Mouse (Mus musculus) heart, embryonic 15.5 days (tissue): ENCODE data around the gene N4bp2. TPM values are rescaled to one million over a fixed set of nuclear protein-coding genes. Genes with fewer than 3 reads are reported as not detected.

Experiments
- ATAC-seq: fragments of 200-750 bp; cut with Nextera tagmentation; replicated peaks from 2 replicates; pipeline ENCODE4 v1.8.0; 2017; ENCODE audit warnings: low read depth, moderate TSS enrichment; ENCODE audit not compliant: insufficient number of reproducible peaks, insufficient read depth, low FRiP score
- H3K27ac ChIP-seq: fragments of 300-500 bp; sonication (generic); 2 replicates; pipeline ENCODE4 v1.5.1; 2015; ENCODE audit warnings: mild to moderate bottlenecking, inconsistent platforms
- H3K27me3 ChIP-seq: fragments of 300-500 bp; sonication (generic); 2 replicates; pipeline ENCODE4 v1.6.1; 2015; ENCODE audit warnings: inconsistent platforms
- H3K36me3 ChIP-seq: fragments of 300-500 bp; sonication (generic); 2 replicates; pipeline ENCODE4 v1.6.1; 2015; ENCODE audit warnings: mild to moderate bottlenecking, inconsistent platforms
- H3K4me1 ChIP-seq: fragments of 300-500 bp; sonication (generic); replicated peaks from 2 replicates; pipeline ENCODE4 v1.6.1; 2015; ENCODE audit warnings: inconsistent platforms
- H3K4me2 ChIP-seq: fragments of 300-500 bp; sonication (generic); 2 replicates; pipeline ENCODE4 v1.6.1; 2015; ENCODE audit warnings: inconsistent platforms, mild to moderate bottlenecking, moderate library complexity
- H3K4me3 ChIP-seq: fragments of 300-500 bp; sonication (generic); 2 replicates; pipeline ENCODE4 v1.5.1; 2015; ENCODE audit warnings: mild to moderate bottlenecking, inconsistent platforms
- H3K9ac ChIP-seq: fragments of 300-500 bp; sonication (generic); 2 replicates; pipeline ENCODE4 v1.6.1; 2015; ENCODE audit warnings: mild to moderate bottlenecking, inconsistent platforms
- H3K9me3 ChIP-seq: fragments of 300-500 bp; sonication (generic); replicated peaks from 2 replicates; pipeline ENCODE4 v1.6.1; 2016; ENCODE audit warnings: inconsistent platforms
- WGBS: fragments of 180-500 bp; shearing (Covaris S2); methylation state at CpG from one replicate; pipeline ENCODE4 v1.1.7; 2015; ENCODE audit warnings: mixed read lengths; 5-methylcytosine and 5-hydroxymethylcytosine counted together
- polyA plus RNA-seq: library from polyadenylated mRNA; unstranded; fragments of >200 nt; fragmentation: Nextera tagmentation; extraction: Ambion mirVana; gene quantifications from 2 replicates; pipeline ENCODE4 v1.2.1, GENCODE M21; 2015

Gene N4bp2
- polyA plus RNA-seq, 1 experiment from 2014 or later = 12.9 TPM

DNA sequence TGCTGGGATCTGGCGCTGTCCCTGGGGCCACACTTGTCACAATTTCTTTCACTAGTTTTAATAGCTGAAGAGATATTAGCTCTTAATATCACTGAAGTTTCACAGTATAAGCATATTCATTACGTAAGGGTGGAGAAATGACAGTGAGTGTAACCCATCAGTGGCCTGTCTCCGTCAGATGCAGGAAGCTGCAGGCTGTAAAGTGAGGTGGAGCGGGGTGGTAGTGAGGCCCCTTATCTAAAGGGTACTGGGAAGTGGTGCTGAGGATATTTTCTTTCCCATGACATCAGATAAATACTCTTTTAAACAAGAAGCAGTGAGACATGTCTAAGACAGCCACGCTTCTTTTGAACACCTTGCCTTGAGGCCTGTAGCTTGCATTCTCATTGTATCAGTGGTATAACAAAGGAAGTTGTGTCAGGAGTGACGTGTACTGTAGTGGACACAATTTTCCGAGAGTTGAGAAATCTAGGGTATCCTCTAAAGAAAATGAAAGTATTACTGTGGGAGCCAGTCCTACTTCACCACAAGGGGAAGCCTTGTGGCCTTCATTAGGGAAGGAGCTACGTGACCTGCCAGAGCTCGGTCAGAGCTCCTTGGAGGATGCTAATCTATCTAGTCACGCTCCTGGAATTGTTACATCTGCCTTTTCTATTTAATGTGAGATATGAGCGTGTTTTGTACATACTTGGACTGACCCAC is 68.7 kb downstream of the N4bp2 start:
- no peak for ATAC-seq
- WGBS = 77% methylated on average over 11 of the region's 11 CpGs
- Histone ChIP-seq H3K9me3 (no peaks in the 10 kb centered on the region), H3K4me2 (no peak overlapping the region), H3K27ac (no peak overlapping the region), H3K4me3 (no peak overlapping the region), H3K9ac (no peak overlapping the region), H3K4me1 (no peaks in the 10 kb centered on the region), H3K27me3 (no peaks in the 10 kb centered on the region), H3K36me3 (peaks cover 3% of the 10 kb centered on the region; the same call in 1 of the 2 replicates)

- no peak overlapping the region for H3K27ac ChIP-seq
- 78% methylated on average over 3 of the region's 3 CpGs for WGBS
- no peak overlapping the region for H3K9ac ChIP-seq
- H3K4me2 ChIP-seq = no peak overlapping the region
- no peaks in the 10 kb centered on the region for H3K9me3 ChIP-seq
- no peaks in the 10 kb centered on the region for H3K36me3 ChIP-seq
- H3K4me1 ChIP-seq = no peaks in the 10 kb centered on the region
- H3K4me3 ChIP-seq = no peak overlapping the region
- no peaks in the 10 kb centered on the region for H3K27me3 ChIP-seq
- ATAC-seq = no peak
Measured at GRCm38 (mm10) chr5:65833092-65833491, 69.8 kb downstream of the N4bp2 start.

DNA sequence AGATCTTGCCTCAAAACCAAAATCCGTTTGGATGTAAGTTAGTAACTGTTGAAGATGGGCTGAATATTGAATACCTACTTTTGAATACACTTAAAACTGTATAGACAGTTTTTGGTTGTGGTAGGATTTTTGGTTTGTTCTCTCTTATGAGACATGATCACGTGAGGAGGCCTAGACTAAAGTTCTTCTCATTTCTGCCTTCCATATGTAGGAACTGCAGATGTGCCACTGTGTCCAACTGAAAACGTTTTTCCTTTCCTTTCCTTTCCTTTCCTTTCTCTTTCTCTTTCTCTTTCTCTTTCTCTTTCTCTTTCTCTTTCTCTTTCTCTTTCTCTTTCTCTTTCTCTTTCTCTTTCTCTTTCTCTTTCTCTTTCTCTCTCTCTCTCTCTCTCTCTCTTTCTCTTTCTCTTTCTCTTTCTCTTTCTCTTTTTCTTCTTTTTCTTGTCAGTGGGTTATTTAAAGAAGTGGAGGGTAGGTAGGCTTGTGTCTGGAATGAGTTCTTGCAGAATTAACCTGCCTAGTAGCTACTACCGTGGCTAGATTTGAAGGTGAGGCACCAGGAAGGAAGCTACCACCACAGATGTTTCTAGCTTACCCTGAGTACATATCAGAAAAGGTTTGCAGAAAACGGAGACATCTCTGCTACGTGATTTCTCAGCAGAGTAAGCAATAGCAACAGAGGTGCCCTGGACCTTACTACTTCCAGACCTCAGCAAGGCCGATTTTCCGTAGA is 70.6 kb downstream of the N4bp2 start:
- no peak overlapping the region for H3K9ac ChIP-seq

GRCm38 (mm10) chr5:65838053-65838452 is 74.7 kb downstream of the N4bp2 start:
- Histone ChIP-seq H3K27me3 (no peaks in the 10 kb centered on the region), H3K9ac (no peak overlapping the region), H3K36me3 (no peaks in the 10 kb centered on the region), H3K4me1 (no peaks in the 10 kb centered on the region), H3K9me3 (no peaks in the 10 kb centered on the region), H3K4me3 (no peak overlapping the region), H3K27ac (no peak overlapping the region), H3K4me2 (no peak overlapping the region)
- WGBS = 68% methylated on average over 6 of the region's 6 CpGs
- ATAC-seq = no peak

More for the DNA sequence above, 70.6 kb downstream of the N4bp2 start:
- Histone ChIP-seq H3K9me3 (no peaks in the 10 kb centered on the region), H3K4me3 (no peak overlapping the region), H3K36me3 (no peaks in the 10 kb centered on the region), H3K27me3 (no peaks in the 10 kb centered on the region), H3K27ac (no peak overlapping the region), H3K4me1 (no peaks in the 10 kb centered on the region), H3K4me2 (no peak overlapping the region)
- WGBS = 86% methylated on average over 8 of the region's 8 CpGs
- no peak for ATAC-seq

DNA sequence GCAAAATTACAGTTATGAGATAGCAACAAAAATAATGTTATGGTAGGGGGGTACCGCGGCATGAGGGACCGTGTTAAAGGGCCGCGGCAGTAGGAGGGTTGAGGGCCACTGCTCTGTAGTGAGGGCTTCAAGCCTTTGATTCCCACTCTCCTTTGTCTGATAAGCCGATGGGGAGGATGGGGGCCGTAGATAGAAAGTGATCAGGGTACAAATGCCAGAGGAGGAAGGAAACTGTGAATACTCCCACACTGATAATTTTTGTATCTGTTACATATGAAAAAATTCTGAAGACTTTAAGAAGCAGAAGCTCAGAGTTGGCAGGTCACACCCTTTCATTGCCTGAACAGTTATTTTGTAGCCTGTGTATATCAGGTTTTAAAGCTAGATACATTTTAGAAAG is 79.6 kb downstream of the N4bp2 start:
- Histone ChIP-seq H3K36me3 (no peaks in the 10 kb centered on the region), H3K4me2 (no peak overlapping the region), H3K4me3 (no peak overlapping the region), H3K4me1 (peaks cover 14% of the 10 kb centered on the region), H3K27ac (no peak overlapping the region), H3K9ac (no peak overlapping the region), H3K9me3 (no peaks in the 10 kb centered on the region), H3K27me3 (no peaks in the 10 kb centered on the region)
- no peak for ATAC-seq
- 74% methylated on average over 7 of the region's 7 CpGs for WGBS

DNA sequence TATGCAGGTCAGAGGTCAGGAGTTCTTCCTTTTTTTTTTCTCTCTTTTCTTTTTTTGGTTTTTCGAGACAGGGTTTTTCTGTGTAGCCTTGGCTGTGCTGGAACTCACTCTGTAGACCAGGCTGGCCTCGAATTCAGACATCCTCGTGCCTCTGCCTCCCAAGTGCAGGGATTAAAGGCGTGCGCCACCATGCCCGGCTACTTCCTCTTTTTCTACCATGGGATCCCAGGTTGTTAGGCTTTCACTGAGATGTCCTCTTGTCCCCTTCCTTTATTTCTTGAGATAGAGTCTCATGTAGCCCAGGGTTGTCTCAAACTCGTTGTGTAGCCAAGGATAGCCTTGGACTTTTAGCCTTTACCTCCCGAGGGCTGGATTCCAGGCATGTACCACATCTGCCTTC is 83.2 kb downstream of the N4bp2 start:
- Histone ChIP-seq H3K27ac (peak overlapping the region; percentile 68), H3K36me3 (no peaks in the 10 kb centered on the region)

DNA sequence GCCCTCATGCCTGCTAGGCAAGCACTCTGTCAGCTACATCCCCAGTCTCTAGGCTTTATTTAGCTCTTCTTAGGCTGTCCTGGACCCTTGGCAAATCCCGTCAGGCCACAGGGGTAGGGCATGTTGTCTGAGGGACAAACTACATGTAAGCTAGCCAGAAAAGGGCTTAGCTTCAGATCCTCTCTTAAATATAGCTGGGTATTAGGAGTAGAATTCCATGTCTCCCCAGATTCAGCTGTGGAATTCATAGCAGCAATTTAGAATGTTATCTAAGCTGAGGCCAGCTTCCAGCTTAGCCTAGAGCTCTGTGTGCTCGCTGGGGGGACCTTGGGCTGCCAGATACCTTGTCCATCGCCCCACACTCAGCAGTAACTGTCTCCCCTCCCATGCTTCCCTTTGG is 83.6 kb downstream of the N4bp2 start:
- peak; percentile 55; the same call in 1 of the 2 replicates for ATAC-seq
- H3K4me1 ChIP-seq = peaks cover 14% of the 10 kb centered on the region
- H3K9ac ChIP-seq = no peak overlapping the region
- H3K36me3 ChIP-seq = no peaks in the 10 kb centered on the region
- H3K27ac ChIP-seq = peak overlapping the region; percentile 68
- 24% methylated on average over 3 of the region's 3 CpGs for WGBS
- no peaks in the 10 kb centered on the region for H3K27me3 ChIP-seq
- H3K4me2 ChIP-seq = no peak overlapping the region
- no peaks in the 10 kb centered on the region for H3K9me3 ChIP-seq
- no peak overlapping the region for H3K4me3 ChIP-seq

More for the DNA sequence above, 83.2 kb downstream of the N4bp2 start:
- ATAC-seq = no peak; the same call in 1 of the 2 replicates
- H3K4me1 ChIP-seq = peaks cover 14% of the 10 kb centered on the region
- no peak overlapping the region for H3K9ac ChIP-seq
- no peaks in the 10 kb centered on the region for H3K9me3 ChIP-seq
- no peak overlapping the region for H3K4me2 ChIP-seq
- 82% methylated on average over 8 of the region's 8 CpGs for WGBS
- no peaks in the 10 kb centered on the region for H3K27me3 ChIP-seq
- H3K4me3 ChIP-seq = no peak overlapping the region

GRCm38 (mm10) chr5:65847656-65848055 is 84.3 kb downstream of the N4bp2 start:
- 82% methylated on average over 7 of the region's 7 CpGs for WGBS
- H3K4me2 ChIP-seq = no peak overlapping the region

GRCm38 (mm10) chr5:65850765-65851164 is 87.4 kb downstream of the N4bp2 start:
- Histone ChIP-seq H3K4me1 (peaks cover 14% of the 10 kb centered on the region), H3K27me3 (no peaks in the 10 kb centered on the region), H3K36me3 (no peaks in the 10 kb centered on the region), H3K9me3 (no peaks in the 10 kb centered on the region), H3K4me2 (no peak overlapping the region), H3K4me3 (no peak overlapping the region), H3K9ac (no peak overlapping the region), H3K27ac (no peak overlapping the region)
- WGBS = 56% methylated on average over 11 of the region's 11 CpGs
- no peak for ATAC-seq

More at GRCm38 (mm10) chr5:65847656-65848055, 84.3 kb downstream of the N4bp2 start:
- H3K9me3 ChIP-seq = no peaks in the 10 kb centered on the region
- no peak overlapping the region for H3K9ac ChIP-seq
- H3K27ac ChIP-seq = peak overlapping the region; percentile 68; the same call in 1 of the 2 replicates
- no peaks in the 10 kb centered on the region for H3K27me3 ChIP-seq
- H3K4me1 ChIP-seq = peaks cover 14% of the 10 kb centered on the region
- no peaks in the 10 kb centered on the region for H3K36me3 ChIP-seq
- no peak overlapping the region for H3K4me3 ChIP-seq
- ATAC-seq = no peak

DNA sequence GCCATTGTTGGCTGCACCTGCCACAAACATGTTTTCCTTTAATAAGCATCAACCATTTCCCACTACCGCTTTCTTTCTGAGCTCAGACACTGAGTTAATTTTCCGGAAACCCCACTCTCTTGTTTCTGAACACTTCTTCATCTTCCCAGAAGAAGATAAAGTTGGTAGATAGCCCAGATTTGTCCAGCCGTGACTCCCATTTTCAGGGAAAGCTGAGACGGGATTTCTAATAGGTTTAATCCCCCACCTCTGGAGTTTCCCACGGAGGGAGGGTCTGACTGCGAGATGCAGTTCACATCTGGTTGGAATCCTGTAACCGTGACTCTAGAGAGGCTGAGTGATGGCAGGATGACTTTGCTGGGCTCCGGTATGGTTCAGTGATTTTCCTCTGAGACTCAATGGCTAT is 91.5 kb downstream of the N4bp2 start:
- whole genome bisulfite sequencing = 65% methylated on average over 8 of the region's 8 CpGs
- no peak for ATAC-seq

DNA sequence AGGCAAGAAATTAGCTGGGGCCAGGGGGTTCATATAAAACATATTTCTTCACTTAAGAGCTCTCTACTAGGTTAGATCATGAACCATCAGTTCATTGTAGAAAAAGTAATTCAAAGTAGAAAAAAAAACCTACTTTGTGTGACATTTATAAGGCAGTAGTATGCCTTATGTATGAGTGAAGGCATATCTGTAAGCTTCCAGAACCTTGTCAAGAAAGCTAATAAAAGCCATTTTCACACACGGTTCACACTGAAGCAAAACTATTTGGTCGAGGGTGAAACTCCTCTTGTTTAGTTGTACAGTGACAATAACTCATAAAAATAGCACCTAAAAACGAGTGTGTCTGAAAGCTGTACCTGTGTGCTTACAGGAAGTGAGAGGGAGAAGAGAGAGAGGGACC is 92.2 kb downstream of the N4bp2 start:
- Histone ChIP-seq H3K27ac (no peak overlapping the region), H3K4me1 (peaks cover 8% of the 10 kb centered on the region), H3K4me2 (no peak overlapping the region), H3K27me3 (no peaks in the 10 kb centered on the region), H3K4me3 (no peak overlapping the region), H3K36me3 (no peaks in the 10 kb centered on the region), H3K9me3 (no peaks in the 10 kb centered on the region), H3K9ac (no peak overlapping the region)
- 56% methylated on average over 3 of the region's 3 CpGs for WGBS
- no peak for ATAC-seq

More for the DNA sequence above, 91.5 kb downstream of the N4bp2 start:
- Histone ChIP-seq H3K4me2 (no peak overlapping the region), H3K4me3 (no peak overlapping the region), H3K27ac (no peak overlapping the region), H3K27me3 (no peaks in the 10 kb centered on the region), H3K36me3 (no peaks in the 10 kb centered on the region), H3K9me3 (no peaks in the 10 kb centered on the region), H3K9ac (no peak overlapping the region), H3K4me1 (peaks cover 8% of the 10 kb centered on the region)
